ENCODE assay signal across 16 mouse cellular contexts in the genomic region with DNA sequence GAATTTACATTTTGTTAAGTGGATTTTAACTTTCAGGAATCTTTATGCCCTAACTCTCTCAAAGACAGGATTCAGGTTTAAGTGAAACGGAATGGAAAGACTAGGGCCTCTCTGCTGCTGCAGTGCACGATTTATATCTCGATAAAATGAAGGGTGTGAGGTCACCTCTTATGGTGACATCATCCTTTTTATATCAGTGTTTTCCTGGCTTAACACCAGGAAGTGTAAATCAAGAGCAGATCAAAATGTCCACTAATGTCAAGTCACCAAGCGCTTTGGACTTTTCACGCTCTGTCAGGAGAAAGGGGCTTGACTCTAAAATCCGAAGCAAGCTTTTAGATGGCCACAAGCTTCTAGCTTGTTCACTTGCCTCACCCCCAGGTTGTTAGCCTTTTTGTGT.
"Had no signal": no experiment of that assay in that cellular context is flagged by ENCODE, and none has a peak within 500 bp of the region (broad histone marks: within the 10 kb centered on the region; RNA-seq: fewer than 3 reads in every experiment).

No protein-coding gene starts in this region.

- H3K9me3 ChIP-seq: limb, embryonic 12.5 days; liver, embryonic 13.5 days; lung, embryonic 15.5 days; megakaryocyte, embryonic 14.5 days; midbrain, embryonic 15.5 days; stomach, embryonic 15.5 days had no signal

- H3K27ac ChIP-seq: layer of hippocampus, adult 2 months; limb, embryonic 12.5 days; liver, embryonic 13.5 days; lung, embryonic 15.5 days; macrophage; midbrain, embryonic 15.5 days; stomach, embryonic 15.5 days had no signal

- H3K4me3 ChIP-seq: layer of hippocampus, adult 2 months; limb, embryonic 12.5 days; liver, embryonic 13.5 days; lung, embryonic 15.5 days; megakaryocyte, embryonic 14.5 days; midbrain, embryonic 15.5 days; stomach, embryonic 15.5 days had no signal

- ATAC-seq: liver, postnatal 0 days had no signal

- H3K9ac ChIP-seq: limb, embryonic 12.5 days; liver, embryonic 13.5 days; liver, postnatal 0 days; lung, embryonic 15.5 days; midbrain, embryonic 15.5 days; stomach, embryonic 15.5 days had no signal

- DNase-seq: kidney, postnatal 10 days; kidney, postnatal 4 days; liver; liver, embryonic 13.5 days; liver, postnatal 0 days; lung, postnatal 14 days; right cerebral cortex, postnatal 14 days; thymus, postnatal 36 days had no signal

- H3K36me3 ChIP-seq: liver, embryonic 13.5 days; lung, embryonic 15.5 days; midbrain, embryonic 15.5 days; stomach, embryonic 15.5 days had no signal

- H3K27me3 ChIP-seq: limb, embryonic 12.5 days; liver, embryonic 13.5 days; lung, embryonic 15.5 days; megakaryocyte, embryonic 14.5 days; midbrain, embryonic 15.5 days; stomach, embryonic 15.5 days had no signal

- H3K4me2 ChIP-seq: limb, embryonic 12.5 days; liver, embryonic 13.5 days; lung, embryonic 15.5 days; midbrain, embryonic 11.5 days; midbrain, embryonic 15.5 days; stomach, embryonic 15.5 days had no signal
